Mouse (Mus musculus): ENCODE measurements at regions not wholly inside any gene's neighbourhood (a gene's known extent, or its start where the extent isn't known, plus 50 kb on each side); places are given as distances from the start of the nearest gene placed in this dataset.

DNA sequence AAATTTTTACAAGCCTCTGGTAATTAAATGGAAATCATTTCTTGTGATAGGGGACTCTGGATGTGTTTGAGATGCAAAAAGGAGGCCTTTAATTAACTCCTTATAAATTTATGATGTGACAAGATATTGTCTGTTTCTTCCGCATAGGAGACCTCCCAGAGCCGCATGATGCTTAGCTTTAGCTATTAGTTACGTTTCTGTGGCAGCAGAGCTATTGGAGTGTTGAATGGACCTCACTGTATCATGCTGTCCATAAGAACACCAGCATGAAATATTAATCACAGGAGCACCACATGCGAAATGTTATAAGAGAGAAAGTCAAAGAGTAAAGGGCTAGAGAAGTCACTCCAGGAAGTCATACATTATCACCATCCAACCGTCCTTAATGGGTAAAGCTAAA lies 495.3 kb upstream of the Robo1 start:
- WGBS, result 28% methylated on average over 5 of the region's 5 CpGs
- H3K9me3 ChIP-seq (replicated peaks), result no peaks in the 10 kb centered on the region
- no peaks in the 10 kb centered on the region for H3K4me1 ChIP-seq
- no peak overlapping the region for H3K9ac ChIP-seq (replicated peaks)
- no peaks in the 10 kb centered on the region for H3K36me3 ChIP-seq
- no peaks in the 10 kb centered on the region for H3K27me3 ChIP-seq (replicated peaks)
- H3K4me2 ChIP-seq, result no peak overlapping the region
- ATAC-seq (ENCODE audit: low FRiP score), result no peak
- no peak overlapping the region for H3K4me3 ChIP-seq (replicated peaks)
- no peak overlapping the region for H3K27ac ChIP-seq (replicated peaks)

GRCm38 (mm10) chr16:71835325-71835724 lies 472.8 kb upstream of the Robo1 start:
- 90% methylated on average over 2 of the region's 2 CpGs for WGBS
- no peaks in the 10 kb centered on the region for H3K36me3 ChIP-seq
- no peak overlapping the region for H3K4me3 ChIP-seq (replicated peaks)
- H3K9me3 ChIP-seq (replicated peaks), result no peaks in the 10 kb centered on the region
- H3K27ac ChIP-seq (replicated peaks), result no peak overlapping the region
- no peak for ATAC-seq (ENCODE audit: low FRiP score)
- no peaks in the 10 kb centered on the region for H3K27me3 ChIP-seq (replicated peaks)
- no peak overlapping the region for H3K4me2 ChIP-seq
- no peak overlapping the region for H3K9ac ChIP-seq (replicated peaks)
- H3K4me1 ChIP-seq, result no peaks in the 10 kb centered on the region

DNA sequence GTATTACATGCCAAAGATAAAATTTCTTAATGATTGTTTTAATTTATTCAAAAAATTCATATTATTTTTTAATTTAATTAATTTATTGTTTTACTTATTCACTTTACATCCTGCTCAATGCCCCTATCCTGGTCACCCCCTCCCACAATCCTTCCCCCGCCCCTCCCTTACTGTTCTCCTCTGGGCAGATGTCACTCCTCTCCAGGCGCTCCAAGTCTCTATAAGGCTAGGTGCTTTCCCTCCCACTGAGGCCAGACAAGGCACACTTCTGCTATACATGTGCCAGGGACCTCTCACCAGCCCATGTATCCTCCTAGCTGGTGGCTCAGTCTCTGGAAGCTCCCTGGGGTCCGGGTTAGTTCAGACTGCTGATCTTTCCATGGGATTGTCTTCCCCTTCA lies 458.0 kb upstream of the Robo1 start:
- Histone ChIP-seq H3K4me3 (replicated peaks) (no peak overlapping the region), H3K27ac (replicated peaks) (no peak overlapping the region), H3K27me3 (replicated peaks) (no peaks in the 10 kb centered on the region), H3K4me2 (no peak overlapping the region), H3K4me1 (no peaks in the 10 kb centered on the region), H3K9ac (replicated peaks) (no peak overlapping the region), H3K9me3 (replicated peaks) (no peaks in the 10 kb centered on the region), H3K36me3 (no peaks in the 10 kb centered on the region)
- 88% methylated on average over 3 of the region's 3 CpGs for WGBS
- no peak for ATAC-seq (ENCODE audit: low FRiP score)

DNA sequence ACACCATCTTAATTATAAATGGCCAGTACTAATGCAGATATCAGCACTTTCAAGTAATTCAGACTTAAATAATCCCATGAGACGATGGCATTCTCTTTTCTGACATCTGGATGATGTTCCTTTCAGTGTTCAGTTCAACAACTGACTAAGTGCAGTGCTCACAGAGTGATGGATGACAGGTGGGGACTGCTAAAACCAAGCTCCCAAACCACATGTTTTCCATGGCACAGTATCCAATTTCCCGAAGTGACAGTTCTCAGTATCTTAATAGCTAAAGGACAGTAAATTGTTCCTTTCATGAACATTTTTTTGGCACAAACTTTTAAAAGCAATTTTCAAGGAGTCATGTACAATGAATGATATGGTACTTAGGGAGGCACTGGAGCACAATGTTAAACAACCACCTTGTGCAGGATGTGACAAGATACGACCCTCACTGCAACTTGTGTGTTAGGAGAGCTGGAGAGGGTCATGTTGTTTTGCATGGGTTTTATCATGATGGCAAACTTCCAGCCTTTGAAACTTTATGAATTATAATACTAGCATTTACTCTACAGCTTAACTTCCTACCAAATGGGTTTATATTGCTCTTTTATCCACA lies 456.4 kb upstream of the Robo1 start:
- Histone ChIP-seq H3K4me1 (no peaks in the 10 kb centered on the region), H3K36me3 (no peaks in the 10 kb centered on the region), H3K9me3 (replicated peaks) (no peaks in the 10 kb centered on the region), H3K27me3 (replicated peaks) (no peaks in the 10 kb centered on the region), H3K4me2 (no peak overlapping the region), H3K4me3 (replicated peaks) (no peak overlapping the region), H3K27ac (replicated peaks) (no peak overlapping the region), H3K9ac (replicated peaks) (no peak overlapping the region)
- 80% methylated on average over 3 of the region's 3 CpGs for WGBS
- ATAC-seq (ENCODE audit: low FRiP score), result no peak

- no peaks in the 10 kb centered on the region for H3K9me3 ChIP-seq (replicated peaks)
- H3K4me1 ChIP-seq, result no peaks in the 10 kb centered on the region
- no peaks in the 10 kb centered on the region for H3K27me3 ChIP-seq (replicated peaks)
- no peak overlapping the region for H3K9ac ChIP-seq (replicated peaks)
- no peak overlapping the region for H3K27ac ChIP-seq (replicated peaks)
- no peak for ATAC-seq (ENCODE audit: low FRiP score)
- H3K4me3 ChIP-seq (replicated peaks), result no peak overlapping the region
- no peaks in the 10 kb centered on the region for H3K36me3 ChIP-seq
- no peak overlapping the region for H3K4me2 ChIP-seq
These were observed 450.2 kb upstream of the Robo1 start for GRCm38 (mm10) chr16:71857877-71858276.

DNA sequence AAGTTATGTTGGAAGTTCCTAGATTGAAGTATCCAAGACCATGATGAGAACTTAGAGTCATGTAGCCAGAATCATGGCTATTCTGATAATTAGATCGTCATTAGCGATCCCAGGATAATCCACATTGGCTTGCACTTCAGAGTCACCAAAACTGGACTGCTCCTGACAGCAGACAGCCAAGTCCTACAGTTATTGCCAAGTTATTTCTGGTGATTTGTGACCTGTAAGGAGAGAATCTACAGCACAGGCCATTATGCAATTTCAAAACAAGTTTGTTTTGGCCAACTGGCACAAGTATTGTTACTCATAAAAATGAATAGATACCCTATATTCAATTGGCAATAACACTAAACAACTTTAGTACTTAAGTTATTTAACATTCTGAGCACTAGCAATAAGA lies 447.9 kb upstream of the Robo1 start:
- Histone ChIP-seq H3K27ac (replicated peaks) (no peak overlapping the region), H3K9me3 (replicated peaks) (no peaks in the 10 kb centered on the region), H3K4me1 (no peaks in the 10 kb centered on the region), H3K36me3 (no peaks in the 10 kb centered on the region), H3K27me3 (replicated peaks) (no peaks in the 10 kb centered on the region), H3K4me2 (no peak overlapping the region), H3K9ac (replicated peaks) (no peak overlapping the region), H3K4me3 (replicated peaks) (no peak overlapping the region)
- no peak for ATAC-seq (ENCODE audit: low FRiP score)
- WGBS, result 97% methylated on average over 2 of the region's 2 CpGs

DNA sequence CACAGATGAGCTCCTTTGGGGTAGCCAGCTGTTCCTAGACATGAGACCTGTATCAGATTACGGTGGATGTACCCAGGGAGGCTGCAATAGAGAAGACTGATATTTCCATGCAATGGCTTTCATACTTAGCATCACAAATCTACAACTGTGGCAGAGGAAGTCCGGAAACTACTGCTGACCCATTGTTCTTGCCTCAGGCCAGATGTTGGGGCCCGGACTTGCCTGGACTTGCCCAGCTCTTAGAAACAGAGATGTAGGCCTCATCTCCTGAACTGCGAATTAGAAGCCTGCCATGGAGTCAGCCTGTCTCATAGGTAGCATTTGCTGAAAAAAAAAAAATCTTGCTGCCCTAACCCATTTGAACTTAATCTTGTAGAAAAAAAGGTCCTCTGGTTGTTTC lies 422.4 kb upstream of the Robo1 start:
- no peak overlapping the region for H3K4me2 ChIP-seq
- H3K27ac ChIP-seq (replicated peaks), result no peak overlapping the region
- H3K4me3 ChIP-seq (replicated peaks), result no peak overlapping the region
- H3K27me3 ChIP-seq (replicated peaks), result no peaks in the 10 kb centered on the region
- H3K9ac ChIP-seq (replicated peaks), result no peak overlapping the region
- no peaks in the 10 kb centered on the region for H3K4me1 ChIP-seq
- no peaks in the 10 kb centered on the region for H3K9me3 ChIP-seq (replicated peaks)
- WGBS, result 81% methylated on average over 4 of the region's 4 CpGs
- no peaks in the 10 kb centered on the region for H3K36me3 ChIP-seq
- ATAC-seq (ENCODE audit: low FRiP score), result no peak

GRCm38 (mm10) chr16:71889679-71890078 lies 418.4 kb upstream of the Robo1 start:
- H3K9me3 ChIP-seq (replicated peaks), result no peaks in the 10 kb centered on the region
- WGBS, result 73% methylated on average over 2 of the region's 2 CpGs
- no peak for ATAC-seq (ENCODE audit: low FRiP score)

DNA sequence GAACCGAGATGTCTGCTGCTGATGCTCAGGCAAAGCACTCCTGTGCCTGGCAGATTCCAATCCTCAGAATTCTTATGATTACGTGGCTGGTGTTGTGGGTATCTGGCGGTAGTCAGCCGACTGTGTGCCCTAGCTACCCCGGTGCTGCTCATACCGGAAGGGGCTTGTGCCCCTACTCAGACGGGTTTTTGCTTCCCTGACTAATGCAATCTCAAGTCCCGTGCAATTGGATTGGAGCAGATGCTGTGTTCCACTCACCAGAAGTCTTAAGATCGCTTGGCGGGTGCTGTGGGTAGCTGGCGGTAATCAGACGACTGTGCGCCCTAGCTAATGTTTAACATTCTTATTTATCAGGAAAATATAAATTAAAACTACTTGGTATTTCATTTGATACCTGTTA lies 385.0 kb upstream of the Robo1 start:
- 92% methylated on average over 13 of the region's 13 CpGs for WGBS
- no peak for ATAC-seq (ENCODE audit: low FRiP score)

More at GRCm38 (mm10) chr16:71889679-71890078, 418.4 kb upstream of the Robo1 start:
- H3K36me3 ChIP-seq, result no peaks in the 10 kb centered on the region
- H3K4me2 ChIP-seq, result no peak overlapping the region
- no peak overlapping the region for H3K9ac ChIP-seq (replicated peaks)
- no peaks in the 10 kb centered on the region for H3K27me3 ChIP-seq (replicated peaks)
- H3K4me1 ChIP-seq, result no peaks in the 10 kb centered on the region
- no peak overlapping the region for H3K27ac ChIP-seq (replicated peaks)
- no peak overlapping the region for H3K4me3 ChIP-seq (replicated peaks)

DNA sequence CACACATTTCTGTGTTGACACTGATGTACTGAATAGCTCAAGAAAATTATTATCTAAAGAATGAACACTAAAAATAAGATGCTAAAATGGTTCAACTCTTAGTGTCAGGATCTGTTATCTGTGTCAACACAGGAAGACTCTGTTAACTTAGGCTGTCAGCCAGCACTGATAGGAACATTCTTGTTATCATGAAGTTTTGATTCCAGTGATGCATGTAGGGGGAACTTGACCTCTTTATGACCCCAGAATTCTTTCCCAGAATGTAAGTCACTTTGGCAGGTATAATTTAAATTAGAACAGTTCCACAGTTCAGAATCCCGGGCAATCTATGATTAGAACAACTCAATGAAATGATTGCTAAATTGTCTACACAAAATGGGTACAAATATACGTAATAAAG lies 363.9 kb upstream of the Robo1 start:
- WGBS, result 84% methylated on average over 2 of the region's 2 CpGs
- no peaks in the 10 kb centered on the region for H3K4me1 ChIP-seq
- H3K36me3 ChIP-seq, result no peaks in the 10 kb centered on the region
- H3K4me3 ChIP-seq (replicated peaks), result no peak overlapping the region
- no peak overlapping the region for H3K4me2 ChIP-seq
- H3K9ac ChIP-seq (replicated peaks), result no peak overlapping the region
- no peak for ATAC-seq (ENCODE audit: low FRiP score)
- H3K27me3 ChIP-seq (replicated peaks), result no peaks in the 10 kb centered on the region
- H3K27ac ChIP-seq (replicated peaks), result no peak overlapping the region
- no peaks in the 10 kb centered on the region for H3K9me3 ChIP-seq (replicated peaks)

More for the DNA sequence above, 385.0 kb upstream of the Robo1 start:
- H3K4me2 ChIP-seq, result no peak overlapping the region
- no peak overlapping the region for H3K9ac ChIP-seq (replicated peaks)
- H3K36me3 ChIP-seq, result no peaks in the 10 kb centered on the region
- no peak overlapping the region for H3K27ac ChIP-seq (replicated peaks)
- H3K27me3 ChIP-seq (replicated peaks), result no peaks in the 10 kb centered on the region
- no peaks in the 10 kb centered on the region for H3K4me1 ChIP-seq
- no peak overlapping the region for H3K4me3 ChIP-seq (replicated peaks)
- H3K9me3 ChIP-seq (replicated peaks), result no peaks in the 10 kb centered on the region

DNA sequence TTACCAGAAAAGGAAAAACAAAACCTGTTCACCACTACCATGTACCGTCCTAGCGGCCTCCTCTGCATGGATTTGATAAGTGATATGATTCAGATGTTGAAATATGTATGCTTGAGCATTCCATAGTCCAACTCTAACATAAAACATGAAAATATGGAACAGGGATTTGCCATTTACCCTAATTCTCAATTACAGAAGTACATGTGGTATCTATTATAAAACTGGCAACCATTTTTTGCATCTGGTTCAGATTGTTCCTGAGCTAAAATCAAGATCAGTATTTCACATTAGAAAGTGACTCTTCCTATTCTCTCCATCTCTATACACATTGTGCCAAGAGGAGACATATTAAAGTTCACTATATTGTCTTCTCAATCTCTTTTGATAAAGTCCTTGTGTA lies 363.3 kb upstream of the Robo1 start:
- H3K4me3 ChIP-seq (replicated peaks), result no peak overlapping the region
- ATAC-seq (ENCODE audit: low FRiP score), result no peak
- H3K27ac ChIP-seq (replicated peaks), result no peak overlapping the region
- H3K27me3 ChIP-seq (replicated peaks), result no peaks in the 10 kb centered on the region
- H3K4me2 ChIP-seq, result no peak overlapping the region
- 91% methylated on average over 2 of the region's 2 CpGs for WGBS
- no peaks in the 10 kb centered on the region for H3K9me3 ChIP-seq (replicated peaks)
- no peaks in the 10 kb centered on the region for H3K4me1 ChIP-seq
- H3K36me3 ChIP-seq, result no peaks in the 10 kb centered on the region
- no peak overlapping the region for H3K9ac ChIP-seq (replicated peaks)

DNA sequence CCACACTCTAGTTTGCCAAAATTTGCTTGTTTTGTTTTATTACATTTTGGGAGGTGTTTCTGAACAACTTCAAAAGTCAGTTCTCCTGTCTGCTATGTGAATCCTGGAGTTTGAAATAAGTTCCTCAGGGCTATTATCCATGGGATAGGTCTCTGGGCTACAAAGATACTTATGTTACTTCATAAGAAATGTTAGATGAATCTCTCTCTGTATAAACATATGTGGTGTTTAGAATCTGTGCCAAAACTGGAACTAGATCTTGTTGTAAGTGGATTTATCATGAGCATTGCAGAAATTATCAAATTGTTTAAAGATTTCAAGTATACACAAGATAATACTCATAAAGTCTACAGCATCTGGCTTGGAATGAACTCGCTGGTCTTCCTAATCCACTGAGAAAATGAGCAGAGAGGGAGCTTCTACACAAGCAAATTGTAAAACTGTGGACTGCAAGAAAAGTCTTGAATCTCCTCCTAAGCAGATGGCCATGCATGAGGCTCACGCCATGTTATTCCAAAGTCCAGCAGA lies 355.2 kb upstream of the Robo1 start:
- Histone ChIP-seq H3K4me1 (no peaks in the 10 kb centered on the region), H3K27ac (replicated peaks) (no peak overlapping the region), H3K36me3 (no peaks in the 10 kb centered on the region), H3K27me3 (replicated peaks) (no peaks in the 10 kb centered on the region), H3K4me3 (replicated peaks) (no peak overlapping the region), H3K4me2 (no peak overlapping the region), H3K9me3 (replicated peaks) (no peaks in the 10 kb centered on the region), H3K9ac (replicated peaks) (no peak overlapping the region)
- WGBS, result 88% methylated on average over 2 of the region's 2 CpGs
- ATAC-seq (ENCODE audit: low FRiP score), result no peak

DNA sequence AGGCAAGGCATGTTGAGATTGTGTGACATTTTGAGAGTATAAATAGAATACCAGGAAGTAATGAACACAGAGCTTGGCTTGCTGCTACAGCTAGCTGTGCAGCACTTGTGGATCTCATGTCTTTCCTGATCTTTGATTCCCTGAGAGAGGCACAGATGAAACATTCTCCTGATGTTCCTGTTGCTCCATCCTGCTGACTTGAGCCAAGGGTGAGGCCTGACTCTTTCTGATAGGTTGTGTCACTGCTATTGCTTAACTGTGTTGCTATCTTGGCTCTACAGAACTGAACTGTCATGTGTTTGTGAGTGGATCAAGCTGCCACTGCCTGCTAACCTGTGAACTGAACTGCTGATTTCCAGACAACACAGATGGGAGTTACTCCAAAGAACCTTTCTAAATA lies 344.5 kb upstream of the Robo1 start:
- no peaks in the 10 kb centered on the region for H3K36me3 ChIP-seq
- H3K4me3 ChIP-seq (replicated peaks), result no peak overlapping the region
- H3K4me2 ChIP-seq, result no peak overlapping the region
- H3K4me1 ChIP-seq, result no peaks in the 10 kb centered on the region
- H3K27ac ChIP-seq (replicated peaks), result no peak overlapping the region
- no peak overlapping the region for H3K9ac ChIP-seq (replicated peaks)
- no peaks in the 10 kb centered on the region for H3K9me3 ChIP-seq (replicated peaks)
- no peaks in the 10 kb centered on the region for H3K27me3 ChIP-seq (replicated peaks)
- no peak for ATAC-seq (ENCODE audit: low FRiP score)
